Mouse (Mus musculus): ENCODE results near the gene Engase. TPM values are rescaled to one million over a fixed set of nuclear protein-coding genes. Genes with fewer than 3 reads are reported as not detected.
A peak's percentile ranks its signal among the peaks of the same experiment; 100 is the strongest.

Gene Engase
- total RNA-seq, 4 experiments from 2014 or later: 12.6 to 18.2 (median 15.3) TPM

DNA sequence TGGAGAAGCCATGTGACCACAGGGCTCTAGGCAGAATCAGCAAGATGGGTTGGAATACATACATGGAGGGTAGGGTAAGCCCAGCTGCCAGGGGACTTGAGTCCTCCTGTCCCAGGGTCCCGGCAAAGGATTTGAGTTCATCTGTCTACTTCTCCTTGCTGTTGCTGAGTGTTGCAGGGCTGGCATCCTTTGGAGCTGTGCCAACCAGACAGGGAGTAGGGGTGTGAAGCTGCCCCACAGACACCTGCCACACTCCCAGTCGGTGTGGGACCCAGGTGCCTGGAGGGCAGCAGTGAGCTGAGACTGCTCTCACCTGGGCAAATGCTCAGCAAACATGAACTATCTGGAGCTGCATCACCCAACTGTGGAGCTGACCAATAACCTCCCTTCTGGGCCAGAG lies 44.3 kb downstream of the Engase start:
- DNase-seq (ENCODE audit: low spot score in 2 of 2): no peak

DNA sequence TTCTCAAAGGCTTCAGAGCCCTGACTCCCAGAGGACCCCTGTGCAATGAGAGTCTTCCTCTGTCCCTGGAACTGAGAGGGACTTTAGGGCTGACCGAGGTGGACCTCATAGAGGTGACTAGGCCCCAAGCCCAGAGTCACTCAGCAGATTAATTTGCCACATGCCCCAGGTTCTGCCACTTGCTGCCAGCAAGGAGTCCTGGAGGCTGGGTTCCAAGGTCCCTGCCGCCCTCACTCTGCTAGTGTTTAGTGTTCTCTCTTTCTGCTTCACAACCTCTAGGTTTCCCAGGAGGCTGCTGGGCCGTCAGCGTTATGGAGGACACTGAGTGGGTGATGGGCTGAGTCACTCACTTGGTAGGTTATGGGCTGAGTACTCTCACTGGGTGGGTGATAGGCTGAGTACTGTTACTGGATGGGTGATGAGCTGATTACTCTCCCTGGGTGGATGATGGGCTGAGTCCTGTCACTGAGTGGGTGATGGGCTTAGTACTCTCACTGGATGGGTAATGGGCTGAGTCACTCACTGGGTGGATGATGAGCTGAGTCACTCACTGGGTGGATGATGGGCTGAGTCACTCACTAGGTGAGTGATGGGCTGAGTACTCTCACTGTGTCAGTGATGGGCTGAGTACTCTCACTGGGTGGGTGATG lies 47.0 kb downstream of the Engase start:
- peak in 1 of 2 experiments; percentile 39 for DNase-seq (ENCODE audit: low spot score in 2 of 2)

DNA sequence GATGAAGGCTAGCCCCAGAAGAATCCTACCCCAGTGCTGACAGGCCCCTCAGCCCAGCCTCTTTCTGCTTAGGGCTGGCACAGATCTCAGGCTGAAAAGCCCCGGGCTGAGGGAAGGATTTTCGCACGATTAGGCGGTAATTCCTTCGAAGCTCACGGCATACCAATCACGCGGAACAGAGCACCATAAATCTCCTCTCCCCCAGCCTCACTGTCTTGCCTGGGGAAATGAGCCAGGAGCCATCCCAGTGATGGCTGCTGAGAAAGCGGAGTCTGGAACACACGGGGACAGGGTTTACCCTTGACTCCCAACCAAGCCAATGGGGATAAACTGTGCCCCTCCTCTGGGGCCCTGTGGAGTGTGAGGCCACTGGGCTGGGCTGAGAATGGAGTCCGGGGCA lies 48.4 kb downstream of the Engase start:
- no peak for DNase-seq (ENCODE audit: low spot score in 2 of 2)

DNA sequence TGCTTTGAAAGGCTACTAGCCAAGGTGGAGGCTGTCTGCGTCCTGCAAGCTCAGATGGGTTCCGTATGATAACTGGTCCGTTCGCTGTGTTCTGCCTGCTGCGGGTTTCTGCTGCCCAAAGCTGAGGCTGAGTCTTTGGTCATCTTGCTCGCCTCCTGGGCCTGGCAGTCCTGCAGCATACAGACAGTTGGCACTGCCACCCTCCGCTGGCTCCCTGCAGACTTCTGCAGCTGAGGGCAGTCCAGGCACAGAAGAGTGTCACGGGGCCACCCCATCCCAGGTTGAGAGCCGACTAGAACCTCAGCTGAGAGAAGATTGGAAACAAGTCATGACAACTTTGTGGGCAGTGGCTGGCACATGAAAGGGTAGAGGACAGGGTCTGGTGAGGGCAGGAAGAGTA lies 52.1 kb downstream of the Engase start:
- no peak for DNase-seq (ENCODE audit: low spot score in 2 of 2)

DNA sequence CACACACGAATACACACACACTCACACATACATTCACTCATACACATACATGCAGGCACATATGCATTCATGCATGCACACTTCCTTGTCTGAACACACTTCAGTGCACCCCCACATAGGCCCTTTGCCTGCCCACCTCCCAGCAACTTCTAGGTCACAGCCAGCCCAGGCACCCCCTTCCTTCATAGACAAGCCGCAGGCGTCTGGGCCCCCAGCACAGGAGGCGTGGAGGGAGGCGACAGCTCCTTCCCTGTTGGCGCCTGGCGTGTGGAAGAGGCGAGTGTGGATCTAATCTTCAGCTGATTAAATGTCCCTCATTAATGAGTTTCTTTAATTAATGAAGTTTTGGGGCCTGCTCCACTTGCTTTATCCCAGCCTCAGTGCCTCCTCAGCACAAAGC lies 53.7 kb downstream of the Engase start:
- DNase-seq (ENCODE audit: low spot score in 2 of 2): no peak

DNA sequence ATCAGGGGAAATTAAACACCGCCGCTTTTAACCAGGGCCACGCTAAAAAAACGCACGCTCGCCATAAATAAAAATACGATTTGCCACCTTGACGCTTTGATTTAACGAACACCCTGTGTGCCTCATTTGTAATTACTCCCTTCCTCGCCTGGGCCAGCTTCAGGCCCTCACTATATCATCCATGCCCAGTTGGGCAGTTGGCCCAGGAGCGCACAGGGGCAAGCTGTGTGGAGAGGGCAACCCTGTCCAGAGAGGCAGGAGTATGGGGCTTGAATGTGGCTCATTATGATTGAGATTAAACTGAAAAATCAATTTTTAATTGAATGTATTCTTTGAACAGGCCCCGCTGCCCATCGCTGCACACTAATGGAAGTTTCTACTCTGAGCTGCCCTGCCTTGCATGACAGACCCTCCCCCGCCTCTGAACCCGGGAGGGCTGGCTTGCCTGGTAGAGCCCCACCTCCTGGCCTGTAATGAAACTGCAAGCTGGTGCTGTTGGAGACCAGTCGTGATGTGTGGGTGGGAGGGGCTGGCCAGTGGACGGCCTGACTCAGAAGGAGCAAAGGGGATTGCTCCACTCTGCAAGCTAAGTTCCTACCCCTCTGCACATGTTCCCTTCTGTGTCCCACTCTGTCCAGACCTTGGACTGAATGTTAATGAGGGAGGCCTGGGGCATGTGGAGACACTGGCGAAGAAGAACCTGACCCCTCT lies 57.9 kb downstream of the Engase start:
- DNase-seq (ENCODE audit: low spot score in 2 of 2): no peak

DNA sequence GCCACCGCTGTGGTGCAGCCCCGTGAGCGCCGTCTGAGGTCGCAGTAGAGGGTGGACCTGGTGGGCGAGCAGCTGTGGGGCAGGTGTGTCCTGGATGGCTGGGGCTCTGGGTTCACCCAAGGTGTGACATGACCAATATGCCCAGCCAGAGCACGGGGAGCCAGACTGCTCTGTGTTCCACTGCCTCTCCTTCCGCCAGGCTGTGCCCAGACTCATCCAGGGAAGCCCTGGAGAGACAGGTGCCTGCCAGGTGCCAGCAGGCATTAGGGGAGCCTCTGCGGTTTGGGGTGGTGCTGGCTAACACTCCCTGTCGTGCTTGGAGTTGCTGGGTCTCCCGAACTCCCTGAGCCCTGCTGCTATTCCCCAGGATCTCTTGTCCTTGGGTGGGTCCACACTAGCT lies 61.4 kb downstream of the Engase start:
- no peak for DNase-seq (ENCODE audit: low spot score in 2 of 2)

Other genes with a start within 250 kb of the Engase start
- 10 to 100 TPM; 62.7 to 77.3 (median 68.8) TPM for gene Cyth1, start 228.2 kb upstream of the Engase start, total RNA-seq (2022)
- gene Usp36, start 186.6 kb upstream of the Engase start, total RNA-seq (2022): 10 to 100 TPM; 29.6 to 33.3 (median 30.1) TPM
- gene Cep295nl, start 134.3 kb upstream of the Engase start, total RNA-seq (2022): 1 to 10 TPM in 3 of 4 experiments, under 1 TPM in 1; 0.98 to 3.2 (median 1.5) TPM
- 100 to 1,000 TPM; 239 to 259 (median 249) TPM for gene Timp2, start 121.1 kb upstream of the Engase start, total RNA-seq (2022)
- gene Lgals3bp, start 74.7 kb upstream of the Engase start, total RNA-seq (2022): 10 to 100 TPM; 20.8 to 62.8 (median 36.9) TPM
- 10 to 100 TPM; 36.6 to 40.3 (median 38.8) TPM for gene Cant1, start 57.7 kb upstream of the Engase start, total RNA-seq (2022)
- 1 to 10 TPM; 4.4 to 5.3 (median 4.9) TPM for gene C1qtnf1, start 48.6 kb upstream of the Engase start, total RNA-seq (2022)